Mouse (Mus musculus): ENCODE results near the gene Grap. TPM values are rescaled to one million over a fixed set of nuclear protein-coding genes. Genes with fewer than 3 reads are reported as not detected.

Grap gene
- polyA plus RNA-seq, 1 experiment, result not detected

DNA sequence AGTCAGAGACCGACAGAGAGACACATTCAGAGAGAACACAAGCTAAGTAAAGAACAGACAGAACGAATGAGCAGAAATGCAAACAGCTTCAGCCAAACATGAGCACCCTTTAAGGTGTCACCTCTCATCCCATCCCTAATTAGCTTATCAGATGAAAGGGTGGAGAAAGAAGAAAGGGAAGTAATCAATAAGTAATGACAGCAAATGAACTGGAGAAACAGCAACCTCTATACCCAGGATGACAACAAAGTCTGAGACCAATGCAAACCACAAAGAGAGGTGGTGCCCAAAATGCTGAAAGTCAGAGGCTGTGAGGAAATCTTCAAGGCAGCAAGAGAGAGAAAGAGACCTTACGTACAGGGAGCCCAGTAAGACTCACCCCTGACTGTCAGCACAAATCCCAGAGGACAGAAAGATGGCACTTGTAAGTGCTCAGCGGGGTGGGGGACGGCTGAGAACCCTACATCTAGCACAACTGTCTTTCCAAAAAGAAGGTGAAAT, 7.7 kb upstream of the Grap start:
- no peak for TF ChIP-seq CTCF (IDR thresholded peaks at IDR 0.05; ENCODE audit: insufficient read depth, low read depth, low read length)
- no peak for TF ChIP-seq POLR2A (IDR thresholded peaks at IDR 0.05; ENCODE audit: insufficient read depth, low read depth, low read length)
- peak overlapping the region; percentile 83 for H3K27ac ChIP-seq (ENCODE audit: insufficient read depth, low read depth, low read length)
- no peak overlapping the region for H3K4me3 ChIP-seq (ENCODE audit: insufficient read depth, low read depth, low read length)
- H3K4me1 ChIP-seq (ENCODE audit: control insufficient read depth, insufficient read depth, low read length), result peaks cover 15% of the 10 kb centered on the region; the same call in 1 of the 2 replicates
- WGBS, result 79% methylated on average over 5 of the region's 5 CpGs

- Histone ChIP-seq H3K27ac (ENCODE audit: insufficient read depth, low read depth, low read length) (no peak overlapping the region), H3K4me3 (ENCODE audit: insufficient read depth, low read depth, low read length) (no peak overlapping the region), H3K4me1 (ENCODE audit: control insufficient read depth, insufficient read depth, low read length) (peaks cover 15% of the 10 kb centered on the region; the same call in 1 of the 2 replicates)
- WGBS, result 72% methylated on average over 2 of the region's 2 CpGs
- no peak for TF ChIP-seq CTCF (IDR thresholded peaks at IDR 0.05; ENCODE audit: insufficient read depth, low read depth, low read length)
- no peak for TF ChIP-seq POLR2A (IDR thresholded peaks at IDR 0.05; ENCODE audit: insufficient read depth, low read depth, low read length)
These were observed 6.5 kb upstream of the Grap start for GRCm38 (mm10) chr11:61646499-61647039.

GRCm38 (mm10) chr11:61647110-61647910, 5.8 kb upstream of the Grap start:
- peaks cover 15% of the 10 kb centered on the region; the same call in 1 of the 2 replicates for H3K4me1 ChIP-seq (ENCODE audit: control insufficient read depth, insufficient read depth, low read length)
- H3K4me3 ChIP-seq (ENCODE audit: insufficient read depth, low read depth, low read length), result no peak overlapping the region
- 78% methylated on average over 10 of the region's 10 CpGs for WGBS
- no peak for TF ChIP-seq CTCF (IDR thresholded peaks at IDR 0.05; ENCODE audit: insufficient read depth, low read depth, low read length)
- TF ChIP-seq POLR2A (IDR thresholded peaks at IDR 0.05; ENCODE audit: insufficient read depth, low read depth, low read length), result no peak
- no peak overlapping the region for H3K27ac ChIP-seq (ENCODE audit: insufficient read depth, low read depth, low read length)

DNA sequence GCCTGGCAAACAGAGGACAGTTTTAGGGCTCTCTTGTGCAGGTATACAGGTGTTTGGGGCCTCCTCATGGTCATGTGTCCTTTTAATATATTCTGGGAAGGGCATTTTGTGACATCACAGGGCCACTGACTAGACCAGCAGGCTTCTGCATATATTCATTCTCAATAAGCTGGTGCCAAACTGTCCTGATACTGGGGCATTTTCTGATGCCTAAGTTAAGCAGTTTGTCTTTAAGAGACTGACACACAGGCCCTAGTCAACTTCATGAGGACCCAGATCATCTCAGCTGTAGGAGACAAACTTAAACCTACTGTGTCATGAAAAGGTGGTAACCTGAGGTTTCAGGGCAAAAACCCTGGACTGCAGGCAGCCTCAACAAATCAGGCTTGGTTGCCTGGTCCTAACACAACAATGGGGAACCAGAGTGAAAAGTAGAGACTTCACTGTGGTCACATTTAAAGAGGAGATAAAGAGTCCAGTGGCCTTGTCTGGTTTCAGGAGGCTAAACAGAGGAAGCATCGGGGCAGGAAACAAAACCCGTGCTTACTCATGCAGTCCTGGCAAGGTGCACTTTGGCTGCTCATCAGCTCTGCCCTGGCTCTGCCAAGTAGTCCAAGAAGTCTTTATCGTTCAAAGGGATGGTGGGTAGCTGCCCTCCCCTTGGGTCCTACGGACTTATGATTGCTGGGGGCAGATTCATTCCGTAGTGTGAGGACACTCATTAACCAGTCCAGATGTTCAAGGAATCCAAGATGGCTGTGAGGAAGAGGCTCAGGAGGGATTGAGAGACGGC, 4.9 kb upstream of the Grap start:
- Histone ChIP-seq H3K27ac (ENCODE audit: insufficient read depth, low read depth, low read length) (no peak overlapping the region), H3K4me3 (ENCODE audit: insufficient read depth, low read depth, low read length) (no peak overlapping the region), H3K4me1 (ENCODE audit: control insufficient read depth, insufficient read depth, low read length) (peaks cover 15% of the 10 kb centered on the region; the same call in 1 of the 2 replicates)
- TF ChIP-seq CTCF (IDR thresholded peaks at IDR 0.05; ENCODE audit: insufficient read depth, low read depth, low read length), result no peak
- TF ChIP-seq POLR2A (IDR thresholded peaks at IDR 0.05; ENCODE audit: insufficient read depth, low read depth, low read length), result no peak
- 41% methylated on average over 6 of the region's 6 CpGs for WGBS

- Histone ChIP-seq H3K4me1 (ENCODE audit: control insufficient read depth, insufficient read depth, low read length) (peaks cover 15% of the 10 kb centered on the region; the same call in 1 of the 2 replicates), H3K27ac (ENCODE audit: insufficient read depth, low read depth, low read length) (no peak overlapping the region), H3K4me3 (ENCODE audit: insufficient read depth, low read depth, low read length) (no peak overlapping the region)
- TF ChIP-seq CTCF (IDR thresholded peaks at IDR 0.05; ENCODE audit: insufficient read depth, low read depth, low read length), result no peak
- TF ChIP-seq POLR2A (IDR thresholded peaks at IDR 0.05; ENCODE audit: insufficient read depth, low read depth, low read length), result no peak
- WGBS, result 46% methylated on average over 7 of the region's 7 CpGs
These were observed 4.3 kb upstream of the Grap start for GRCm38 (mm10) chr11:61648749-61649115.

- H3K4me3 ChIP-seq (ENCODE audit: insufficient read depth, low read depth, low read length), result no peak overlapping the region
- H3K4me1 ChIP-seq (ENCODE audit: control insufficient read depth, insufficient read depth, low read length), result peaks cover 14% of the 10 kb centered on the region; the same call in 1 of the 2 replicates
- TF ChIP-seq CTCF (IDR thresholded peaks at IDR 0.05; ENCODE audit: insufficient read depth, low read depth, low read length), result no peak
- no peak for TF ChIP-seq POLR2A (IDR thresholded peaks at IDR 0.05; ENCODE audit: insufficient read depth, low read depth, low read length)
- WGBS, result 94% methylated on average over 5 of the region's 5 CpGs
- no peak overlapping the region for H3K27ac ChIP-seq (ENCODE audit: insufficient read depth, low read depth, low read length)
These were observed 3.9 kb upstream of the Grap start for GRCm38 (mm10) chr11:61649163-61649580.

DNA sequence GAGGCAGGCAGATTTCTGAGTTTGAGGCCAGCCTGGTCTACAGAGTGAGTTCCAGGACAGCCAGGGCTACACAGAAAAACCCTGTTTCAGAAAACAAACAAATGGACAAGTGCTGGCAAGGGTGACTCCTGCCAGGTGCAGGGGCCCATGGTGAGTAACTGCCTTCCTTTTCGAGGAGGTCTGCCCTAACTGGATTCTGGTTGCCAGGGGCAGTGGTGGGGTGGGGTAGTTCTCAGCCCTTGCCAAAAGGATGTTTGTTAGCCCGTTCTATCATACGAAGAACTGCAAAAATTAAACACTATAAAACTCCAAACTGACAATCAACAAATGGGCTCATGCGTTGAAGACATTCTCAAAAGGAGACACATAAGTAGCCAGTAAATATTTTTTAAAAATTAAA, 3.4 kb upstream of the Grap start:
- Histone ChIP-seq H3K27ac (ENCODE audit: insufficient read depth, low read depth, low read length) (no peak overlapping the region), H3K4me3 (ENCODE audit: insufficient read depth, low read depth, low read length) (no peak overlapping the region), H3K4me1 (ENCODE audit: control insufficient read depth, insufficient read depth, low read length) (peaks cover 11% of the 10 kb centered on the region; the same call in 1 of the 2 replicates)
- TF ChIP-seq CTCF (IDR thresholded peaks at IDR 0.05; ENCODE audit: insufficient read depth, low read depth, low read length) (no peak), POLR2A (IDR thresholded peaks at IDR 0.05; ENCODE audit: insufficient read depth, low read depth, low read length) (no peak)
- 92% methylated on average over 4 of the region's 4 CpGs for WGBS

DNA sequence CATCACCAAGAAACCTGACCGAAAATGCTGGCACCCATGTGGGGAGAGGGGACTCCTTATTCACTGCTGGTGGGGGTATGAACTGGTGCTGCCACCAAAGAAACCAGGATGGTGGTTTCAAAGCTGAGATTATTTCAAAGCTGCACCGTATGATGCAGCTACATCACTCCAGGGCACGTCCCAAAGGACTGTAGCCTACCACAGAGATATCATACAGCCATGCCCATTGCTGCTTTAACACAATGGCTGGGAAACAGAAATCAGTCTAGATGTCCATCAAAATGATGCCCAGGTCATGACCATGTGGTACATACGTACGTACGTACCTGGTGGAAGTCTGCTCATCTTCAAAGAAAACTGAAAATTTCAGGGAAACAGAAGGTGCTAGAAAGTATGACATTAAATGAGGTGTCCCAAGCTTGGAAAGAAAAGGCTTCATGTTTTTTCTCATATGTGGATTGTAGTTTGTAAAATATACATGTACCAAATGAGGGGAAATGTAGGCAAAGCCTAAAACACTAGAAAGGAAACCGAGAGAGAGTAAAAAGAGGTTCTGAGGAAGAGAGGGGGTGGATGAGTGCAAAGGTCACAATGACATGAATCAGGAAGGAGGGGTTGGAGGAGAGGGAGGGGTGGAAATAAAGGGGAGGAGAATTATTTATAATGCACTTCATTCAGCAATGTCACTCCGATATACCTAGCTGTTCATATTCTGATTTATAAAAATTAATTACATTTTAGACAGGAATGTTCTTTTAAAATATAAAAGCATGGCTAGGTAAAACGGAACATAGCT, 2.4 kb upstream of the Grap start:
- Histone ChIP-seq H3K4me3 (ENCODE audit: insufficient read depth, low read depth, low read length) (no peak overlapping the region), H3K4me1 (ENCODE audit: control insufficient read depth, insufficient read depth, low read length) (peaks cover 9% of the 10 kb centered on the region; the same call in 1 of the 2 replicates), H3K27ac (ENCODE audit: insufficient read depth, low read depth, low read length) (no peak overlapping the region)
- TF ChIP-seq POLR2A (IDR thresholded peaks at IDR 0.05; ENCODE audit: insufficient read depth, low read depth, low read length), result no peak
- no peak for TF ChIP-seq CTCF (IDR thresholded peaks at IDR 0.05; ENCODE audit: insufficient read depth, low read depth, low read length)
- WGBS, result 93% methylated on average over 9 of the region's 9 CpGs
